Mouse (Mus musculus) gastrocnemius, postnatal 4 days (tissue): ENCODE data around the gene Rab3ip. TPM values are rescaled to one million over a fixed set of nuclear protein-coding genes. Genes with fewer than 3 reads are reported as not detected.

Experiments used
- DNase-seq, 2 experiments: peaks; one replicate each; pipeline ENCODE4 v3.0.0; 2021 to 2022; ENCODE audit warnings: low spot score in 2 of 2, mixed read lengths in 2 of 2
- total RNA-seq, 2 experiments: library from RNA; stranded (reverse); gene quantifications; 2 replicates each; pipeline ENCODE4 v1.2.3; 2021

The Rab3ip gene
- total RNA-seq, 2 experiments from 2014 or later = 25.9 to 28.3 TPM

- DNase-seq = no peak
Measured at GRCm38 (mm10) chr10:116922161-116922560, 28.4 kb downstream of the Rab3ip start.

- DNase-seq = no peak
Measured at GRCm38 (mm10) chr10:116921416-116921815, 29.2 kb downstream of the Rab3ip start.

- DNase-seq = no peak
Measured at GRCm38 (mm10) chr10:116920641-116921040, 29.9 kb downstream of the Rab3ip start.

DNA sequence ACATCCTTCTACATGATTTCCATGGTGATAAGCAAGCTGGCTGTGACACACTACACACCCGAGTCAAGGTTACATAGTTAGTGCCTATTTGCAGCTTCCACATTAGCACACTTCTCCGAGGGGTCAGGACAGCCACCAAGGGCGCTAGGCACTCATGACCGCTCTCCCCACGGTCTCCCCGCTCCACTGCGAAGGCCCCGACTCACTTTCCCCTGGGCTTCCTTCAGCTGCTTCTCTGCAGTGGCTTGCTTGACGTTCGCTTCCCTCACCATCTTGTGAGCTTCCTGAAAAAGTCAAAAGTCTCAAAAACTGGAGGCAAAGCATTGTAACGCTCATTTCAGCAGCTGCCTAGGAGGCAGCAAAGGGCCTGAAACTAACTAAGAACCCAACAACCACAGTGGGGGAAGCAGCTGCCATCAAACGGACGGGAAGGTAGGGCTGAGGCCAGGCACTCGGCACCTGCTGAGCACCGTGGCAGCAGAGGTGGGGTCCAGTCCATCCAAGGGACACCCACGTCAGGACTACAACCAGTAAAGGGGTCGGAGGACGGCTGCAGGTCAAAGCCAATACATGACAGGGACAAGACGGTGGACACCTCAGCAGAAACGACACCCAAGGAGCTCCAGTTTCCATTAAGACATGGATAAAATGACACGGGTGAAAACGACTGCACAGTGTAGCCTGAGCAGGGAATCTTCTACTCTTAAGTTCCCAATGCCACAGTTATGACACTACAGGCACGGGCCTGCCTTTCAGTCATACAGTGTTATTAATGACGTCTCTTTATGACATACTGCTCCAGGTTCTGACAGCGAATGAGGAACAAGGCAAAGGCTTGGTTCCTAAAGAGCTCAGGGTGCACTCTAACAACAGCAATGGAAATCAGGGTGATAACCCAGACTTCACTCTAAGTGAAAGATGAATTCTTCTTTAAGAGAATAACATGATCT, 30.9 kb downstream of the Rab3ip start:
- DNase-seq = no peak

DNA sequence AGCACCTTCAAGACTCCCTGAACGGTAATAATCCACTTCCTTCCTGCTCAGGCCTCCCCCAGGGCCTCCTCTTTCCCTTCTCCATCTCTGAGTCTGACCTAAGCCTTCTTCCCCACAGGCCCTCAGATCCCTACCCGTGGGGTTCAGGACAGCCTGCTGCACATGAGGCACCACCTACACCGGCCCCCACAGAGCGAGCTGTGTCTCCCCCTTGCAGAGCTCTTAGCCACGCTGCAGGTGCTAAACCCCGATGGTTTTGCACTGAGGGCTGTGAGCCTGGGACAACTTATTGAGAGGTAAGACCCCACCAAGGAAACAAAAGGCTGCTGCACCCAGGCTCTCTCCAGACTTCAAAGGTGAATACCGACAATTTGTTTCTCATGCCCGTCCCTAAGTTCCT, 34.0 kb downstream of the Rab3ip start:
- no peak for DNase-seq

- no peak for DNase-seq
Measured at GRCm38 (mm10) chr10:116915286-116915685, 35.3 kb downstream of the Rab3ip start.

DNA sequence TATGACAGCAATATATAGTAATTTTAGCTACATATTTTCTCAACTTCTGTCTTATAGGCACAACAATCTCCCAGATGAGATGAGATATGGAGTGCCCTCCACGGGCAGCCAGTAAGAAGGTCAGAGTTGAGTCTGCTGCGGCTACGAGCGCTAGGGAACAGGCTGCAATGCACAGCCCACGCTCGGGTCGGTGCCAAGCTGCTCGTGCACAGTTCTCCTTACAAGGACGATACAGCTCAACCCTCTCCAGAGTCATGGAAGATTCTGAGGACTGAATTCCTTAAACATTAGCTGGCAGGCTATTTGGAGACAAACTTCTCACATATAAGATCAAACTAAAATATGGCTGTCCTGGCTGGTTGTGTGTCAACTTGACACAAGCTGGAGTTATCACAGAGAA, 36.0 kb downstream of the Rab3ip start:
- no peak for DNase-seq

GRCm38 (mm10) chr10:116913647-116914273, 36.8 kb downstream of the Rab3ip start:
- DNase-seq = no peak

- DNase-seq = no peak
Measured at GRCm38 (mm10) chr10:116912850-116913249, 37.7 kb downstream of the Rab3ip start.

GRCm38 (mm10) chr10:116908901-116909642, 41.5 kb downstream of the Rab3ip start:
- DNase-seq = no peak

DNA sequence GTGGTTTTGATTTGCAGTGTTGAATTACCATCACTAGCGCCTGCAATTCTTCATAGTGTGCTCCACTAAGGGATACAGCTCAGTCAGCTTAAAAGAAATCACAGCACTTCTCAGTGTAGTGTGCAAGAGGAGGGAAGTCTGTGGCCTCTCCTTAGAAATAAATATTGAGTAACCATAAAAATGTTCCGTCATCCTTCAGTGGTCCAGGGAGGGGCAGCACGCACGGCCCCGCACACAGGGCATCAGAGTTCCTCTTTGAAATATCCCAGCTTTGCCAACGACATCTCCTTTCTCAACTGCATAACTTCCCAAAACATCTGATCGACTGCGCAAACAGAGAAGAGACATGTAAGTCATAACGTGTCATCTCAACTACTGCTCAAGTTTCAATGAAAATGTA, 43.8 kb downstream of the Rab3ip start:
- DNase-seq = no peak

GRCm38 (mm10) chr10:116904503-116904908, 46.1 kb downstream of the Rab3ip start:
- no peak for DNase-seq

DNA sequence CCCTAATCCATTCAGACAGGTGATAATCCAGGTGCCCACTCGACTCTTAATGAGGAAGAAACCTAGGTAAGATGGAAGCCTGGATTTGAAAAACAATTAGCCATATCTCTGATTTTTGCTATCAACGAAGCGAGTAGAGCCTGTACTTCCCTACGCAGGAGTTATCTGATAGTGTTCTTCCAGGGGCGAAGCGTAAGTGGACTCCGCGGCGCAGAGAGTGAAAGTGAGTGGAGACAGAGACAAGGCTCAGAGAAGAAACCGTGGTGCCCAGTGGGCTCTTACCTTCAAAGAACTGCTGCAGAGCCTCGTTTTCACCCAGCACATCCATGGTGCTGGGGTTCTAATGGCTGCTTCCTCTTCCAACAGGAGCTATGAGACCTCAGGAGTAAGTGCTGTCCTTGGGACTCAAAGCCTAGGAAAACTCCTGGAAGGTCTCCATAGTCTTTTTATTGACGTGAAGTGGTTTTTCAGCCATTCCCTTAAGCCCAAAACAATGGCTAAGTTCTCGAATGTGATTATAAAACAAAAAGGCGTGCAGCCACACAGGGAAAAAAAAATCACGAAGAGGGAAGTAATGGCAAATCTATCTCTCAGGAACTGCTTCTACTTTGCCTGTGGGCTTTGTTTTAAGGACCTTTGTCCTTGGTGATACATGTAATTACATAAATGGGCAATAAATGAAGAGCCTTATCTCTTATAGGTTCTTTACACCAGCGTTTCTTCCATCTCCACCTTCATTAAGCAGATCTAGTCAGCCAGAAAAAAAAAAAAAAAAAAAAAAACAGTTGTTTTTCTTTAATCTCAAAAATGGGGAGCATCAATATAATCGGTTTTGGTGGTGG, 54.0 kb downstream of the Rab3ip start, which contains the start of gene Myrfl:
TSS of gene Myrfl (minus strand) at position 584 of the 842 bp plus-strand sequence.
- no peak for DNase-seq

DNA sequence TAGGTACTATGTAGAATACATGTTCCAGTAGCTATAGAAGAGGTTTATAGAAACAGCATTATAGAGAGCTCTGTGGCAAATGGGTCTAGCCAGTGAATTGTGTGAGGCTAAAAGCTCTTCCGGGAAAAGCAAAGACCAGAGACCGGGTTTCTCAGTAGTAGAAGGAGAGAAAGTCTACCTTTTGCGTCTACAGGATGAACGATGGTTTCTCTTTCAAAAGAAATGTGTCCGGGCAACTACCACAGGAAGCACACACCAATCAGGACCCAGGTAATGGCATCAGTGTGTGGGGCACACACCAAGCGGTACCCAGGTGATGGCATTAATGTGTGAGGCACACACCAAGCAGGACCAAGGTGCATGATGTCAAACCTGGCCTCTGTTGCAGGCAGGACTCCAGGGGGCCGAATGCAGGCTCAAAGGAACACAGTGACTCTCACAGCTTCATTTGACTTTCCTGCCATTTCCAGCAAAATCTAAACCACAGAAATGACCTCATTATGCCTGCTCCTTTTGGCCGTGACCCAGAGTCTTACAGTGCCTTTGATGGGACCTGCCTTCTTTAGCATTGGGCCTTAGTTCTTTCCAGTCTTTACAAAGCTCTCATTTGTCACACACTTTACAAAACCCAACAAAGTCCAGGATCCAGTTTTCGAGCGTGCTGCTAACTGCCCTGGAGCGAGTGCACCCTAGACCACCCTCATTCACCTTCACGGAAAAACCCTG, 55.3 kb downstream of the Rab3ip start:
- DNase-seq = no peak

DNA sequence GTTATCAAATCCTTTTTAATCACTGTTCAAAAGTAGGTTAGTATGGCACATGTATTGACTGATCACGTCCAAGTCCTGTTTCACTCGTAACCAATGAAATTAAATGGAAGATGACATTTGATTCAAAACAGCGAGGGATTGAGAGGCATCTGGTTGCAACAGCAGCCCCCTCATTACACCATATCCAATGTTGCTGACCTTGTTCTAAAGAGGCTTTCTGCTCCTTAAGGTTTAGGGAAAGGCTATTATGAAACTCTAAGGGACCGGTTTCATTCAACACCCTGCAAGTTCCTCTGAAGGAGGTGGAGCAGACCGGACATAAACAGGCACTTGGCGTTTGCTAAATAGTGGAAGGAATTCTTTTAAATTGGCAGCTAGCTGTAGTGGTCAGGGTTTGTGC, 56.0 kb downstream of the Rab3ip start:
- no peak for DNase-seq

DNA sequence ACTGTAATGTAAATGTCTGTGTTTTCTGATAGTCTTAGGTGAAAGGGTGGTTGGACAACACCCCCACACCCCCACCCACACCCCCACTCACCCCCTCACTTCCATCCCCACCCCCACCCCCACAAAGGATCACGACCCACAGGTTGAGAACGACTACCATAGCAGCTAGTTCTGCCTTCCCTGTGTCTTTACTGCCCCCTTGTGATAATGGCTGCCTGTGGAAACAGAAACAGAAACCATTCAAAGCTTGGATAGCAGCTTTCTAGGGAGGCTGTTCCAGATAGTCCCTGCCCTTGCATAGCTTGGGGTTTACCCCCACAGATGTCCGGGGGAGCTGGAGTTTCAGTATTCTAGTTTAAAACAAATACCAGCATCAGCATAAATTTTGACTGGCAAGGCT, 56.8 kb downstream of the Rab3ip start:
- peak in 1 of 2 experiments; percentile 27 for DNase-seq

DNA sequence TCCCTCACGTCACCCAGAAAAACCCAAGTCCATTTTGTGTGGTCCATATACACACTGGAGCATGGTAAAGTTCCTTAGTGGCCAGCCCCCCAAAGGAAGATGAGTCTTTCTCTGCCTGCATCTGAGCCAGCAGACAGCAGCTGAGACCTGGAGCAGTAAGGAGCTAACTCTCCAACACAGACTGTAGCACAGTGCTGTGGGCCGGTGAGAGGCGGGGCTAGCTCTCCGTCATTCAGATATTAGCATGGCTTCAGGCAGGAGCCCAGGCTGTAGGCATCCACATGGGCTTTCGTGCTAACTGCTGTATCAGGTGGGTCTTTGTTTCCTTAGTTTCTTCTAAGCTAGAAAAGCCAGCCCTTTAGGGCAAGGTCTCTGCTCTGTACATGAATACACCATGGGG, 60.0 kb downstream of the Rab3ip start:
- no peak for DNase-seq

GRCm38 (mm10) chr10:116884552-116884951, 66.0 kb downstream of the Rab3ip start:
- DNase-seq = no peak

GRCm38 (mm10) chr10:116883531-116883930, 67.0 kb downstream of the Rab3ip start:
- no peak for DNase-seq

GRCm38 (mm10) chr10:116877436-116877835, 73.1 kb downstream of the Rab3ip start:
- DNase-seq = no peak
